Mouse (Mus musculus) heart, embryonic 12.5 days (tissue): Measurements from ENCODE around the gene 4930453N24Rik. TPM values are rescaled to one million over a fixed set of nuclear protein-coding genes. Genes with fewer than 3 reads are reported as not detected.

ENCODE experiments used
- ATAC-seq: fragments of 200-750 bp; cut with Nextera tagmentation; 2 replicates; pipeline ENCODE4 v1.8.0; 2017; ENCODE audit warnings: moderate TSS enrichment, moderate library complexity; ENCODE audit not compliant: insufficient number of reproducible peaks, low FRiP score
- H3K27ac ChIP-seq: fragments of 300-500 bp; sonication (generic); 2 replicates; pipeline ENCODE4 v1.5.1; 2016; ENCODE audit warnings: mild to moderate bottlenecking, moderate library complexity; ENCODE audit not compliant: poor library complexity, severe bottlenecking
- H3K27me3 ChIP-seq: fragments of 300-500 bp; sonication (generic); replicated peaks from 2 replicates; pipeline ENCODE4 v1.6.1; 2016; ENCODE audit warnings: mild to moderate bottlenecking, moderate library complexity
- H3K36me3 ChIP-seq: fragments of 300-500 bp; sonication (generic); 2 replicates; pipeline ENCODE4 v1.6.1; 2016; ENCODE audit warnings: mild to moderate bottlenecking, moderate library complexity
- H3K4me1 ChIP-seq: fragments of 300-500 bp; sonication (generic); replicated peaks from 2 replicates; pipeline ENCODE4 v1.6.1; 2016; ENCODE audit warnings: mild to moderate bottlenecking
- H3K4me2 ChIP-seq: fragments of 300-500 bp; sonication (generic); 2 replicates; pipeline ENCODE4 v1.6.1; 2016; ENCODE audit warnings: mild to moderate bottlenecking, moderate library complexity
- H3K4me3 ChIP-seq: fragments of 300-500 bp; sonication (generic); 2 replicates; pipeline ENCODE4 v1.5.1; 2016; ENCODE audit warnings: mild to moderate bottlenecking
- H3K9ac ChIP-seq: fragments of 300-500 bp; sonication (generic); 2 replicates; pipeline ENCODE4 v1.6.1; 2016; ENCODE audit warnings: mild to moderate bottlenecking, moderate library complexity
- H3K9me3 ChIP-seq: fragments of 300-500 bp; sonication (generic); replicated peaks from 2 replicates; pipeline ENCODE4 v1.6.1; 2016; ENCODE audit warnings: mild to moderate bottlenecking, moderate library complexity
- WGBS: fragments of 180-500 bp; shearing (Covaris S2); methylation state at CpG from one replicate; pipeline ENCODE4 v1.1.7; 2016; 5-methylcytosine and 5-hydroxymethylcytosine counted together
- polyA plus RNA-seq: library from polyadenylated mRNA; unstranded; fragments of >200 nt; fragmentation: Nextera tagmentation; extraction: Ambion mirVana; gene quantifications from 2 replicates; pipeline ENCODE4 v1.2.1, GENCODE M21; 2016

The 4930453N24Rik gene
- polyA plus RNA-seq, 1 experiment from 2014 or later: 17.0 TPM

- Histone ChIP-seq H3K9me3 (no peaks in the 10 kb centered on the region), H3K4me1 (0 out of 2 replicates have a peak, but pooled peaks cover 2% of the 10 kb centered on the region), H3K36me3 (no peaks in the 10 kb centered on the region), H3K4me2 (no peak overlapping the region), H3K27ac (no peak overlapping the region), H3K4me3 (no peak overlapping the region), H3K9ac (no peak overlapping the region), H3K27me3 (no peaks in the 10 kb centered on the region)
- WGBS: 74% methylated on average over 7 of the region's 7 CpGs
- ATAC-seq: no peak
These were observed 51.9 kb downstream of the 4930453N24Rik start for GRCm38 (mm10) chr16:64719096-64719495.

GRCm38 (mm10) chr16:64717814-64718213, 53.1 kb downstream of the 4930453N24Rik start:
- H3K27me3 ChIP-seq: no peaks in the 10 kb centered on the region
- no peaks in the 10 kb centered on the region for H3K9me3 ChIP-seq
- H3K27ac ChIP-seq: no peak overlapping the region
- H3K36me3 ChIP-seq: no peaks in the 10 kb centered on the region
- 81% methylated on average over 10 of the region's 10 CpGs for WGBS
- H3K4me3 ChIP-seq: no peak overlapping the region
- no peaks in the 10 kb centered on the region for H3K4me1 ChIP-seq
- H3K4me2 ChIP-seq: no peak overlapping the region
- ATAC-seq: no peak
- no peak overlapping the region for H3K9ac ChIP-seq

DNA sequence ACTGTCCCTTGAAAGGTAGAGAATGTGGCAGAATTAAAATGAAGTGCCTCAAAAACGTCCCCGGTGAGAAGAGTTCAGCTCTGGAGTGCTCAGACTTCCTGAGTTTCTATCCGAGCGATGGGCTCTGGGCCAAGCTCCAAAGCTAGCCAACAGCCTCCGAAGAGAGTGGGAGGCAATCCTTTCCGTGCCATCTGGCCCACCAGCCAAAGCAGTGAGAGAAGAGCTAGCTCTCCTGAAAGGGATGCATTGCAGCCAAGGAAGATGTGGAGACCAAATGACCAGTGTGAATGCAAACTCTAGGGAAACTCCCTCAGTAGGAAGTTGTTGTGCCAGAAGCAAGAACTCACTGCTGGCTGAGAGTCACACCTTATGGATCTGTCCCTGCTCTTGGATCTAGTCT, 59.1 kb downstream of the 4930453N24Rik start:
- Histone ChIP-seq H3K4me1 (no peaks in the 10 kb centered on the region), H3K4me3 (no peak overlapping the region), H3K27me3 (no peaks in the 10 kb centered on the region), H3K9ac (no peak overlapping the region), H3K36me3 (no peaks in the 10 kb centered on the region), H3K4me2 (no peak overlapping the region), H3K27ac (no peak overlapping the region), H3K9me3 (no peaks in the 10 kb centered on the region)
- no peak for ATAC-seq
- WGBS: 64% methylated on average over 6 of the region's 6 CpGs

Other genes with a start within 250 kb of the 4930453N24Rik start
- gene Csnka2ip, start 168.8 kb downstream of the 4930453N24Rik start, polyA plus RNA-seq: not detected in 2 replicates
- 10.0 and 10.3 TPM in 2 replicates for gene Zfp654, start 80.5 kb upstream of the 4930453N24Rik start, polyA plus RNA-seq
- 78.3 and 80.8 TPM in 2 replicates for gene Cggbp1, start 80.8 kb upstream of the 4930453N24Rik start, polyA plus RNA-seq